Mouse (Mus musculus) midbrain, embryonic 11.5 days (tissue): ENCODE measurements at regions not wholly inside any gene's neighbourhood (a gene's known extent, or its start where the extent isn't known, plus 50 kb on each side); places are given as distances from the start of the nearest gene placed in this dataset.
A peak's percentile ranks its signal among the peaks of the same experiment; 100 is the strongest.

Experiments
- ATAC-seq: fragments of 200-750 bp; cut with Nextera tagmentation; 2 replicates; pipeline ENCODE4 v1.8.0; 2017; ENCODE audit warnings: moderate TSS enrichment, moderate library complexity; ENCODE audit not compliant: low FRiP score
- DNase-seq: peaks from one replicate; pipeline ENCODE4 v3.0.0; 2015; ENCODE audit warnings: low spot score; ENCODE audit errors: missing footprints
- H3K27ac ChIP-seq: fragments of 300-500 bp; sonication (generic); 2 replicates; pipeline ENCODE4 v1.5.1; 2014; ENCODE audit warnings: low read depth, low read length
- H3K27me3 ChIP-seq: fragments of 300-500 bp; sonication (generic); 2 replicates; pipeline ENCODE4 v1.6.1; 2014; ENCODE audit warnings: mild to moderate bottlenecking, low read length, moderate library complexity, mixed read lengths; ENCODE audit not compliant: control insufficient read depth, insufficient read depth
- H3K36me3 ChIP-seq: fragments of 300-500 bp; sonication (generic); 2 replicates; pipeline ENCODE4 v1.6.1; 2014; ENCODE audit warnings: mild to moderate bottlenecking, low read length, moderate library complexity, mixed read lengths; ENCODE audit not compliant: control insufficient read depth, insufficient read depth
- H3K4me1 ChIP-seq: fragments of 300-500 bp; sonication (generic); 2 replicates; pipeline ENCODE4 v1.6.1; 2014; ENCODE audit warnings: low read length; ENCODE audit not compliant: control insufficient read depth, insufficient read depth
- H3K4me2 ChIP-seq: fragments of 300-500 bp; sonication (generic); 2 replicates; pipeline ENCODE4 v1.6.1; 2014; ENCODE audit warnings: mild to moderate bottlenecking, moderate library complexity
- H3K4me3 ChIP-seq: fragments of 300-500 bp; sonication (generic); 2 replicates; pipeline ENCODE4 v1.5.1; 2014; ENCODE audit warnings: low read depth, low read length
- H3K9ac ChIP-seq: fragments of 300-500 bp; sonication (generic); 2 replicates; pipeline ENCODE4 v1.6.1; 2014; ENCODE audit warnings: low read length
- H3K9me3 ChIP-seq: fragments of 300-500 bp; sonication (generic); 2 replicates; pipeline ENCODE4 v1.6.1; 2016; ENCODE audit warnings: low read length; ENCODE audit not compliant: control insufficient read depth
- WGBS: fragments of 180-500 bp; shearing (Covaris S2); extraction: QIAGEN DNeasy Blood & Tissue Kit; methylation state at CpG from one replicate; pipeline ENCODE4 v1.1.7; 2014; 5-methylcytosine and 5-hydroxymethylcytosine counted together

DNA sequence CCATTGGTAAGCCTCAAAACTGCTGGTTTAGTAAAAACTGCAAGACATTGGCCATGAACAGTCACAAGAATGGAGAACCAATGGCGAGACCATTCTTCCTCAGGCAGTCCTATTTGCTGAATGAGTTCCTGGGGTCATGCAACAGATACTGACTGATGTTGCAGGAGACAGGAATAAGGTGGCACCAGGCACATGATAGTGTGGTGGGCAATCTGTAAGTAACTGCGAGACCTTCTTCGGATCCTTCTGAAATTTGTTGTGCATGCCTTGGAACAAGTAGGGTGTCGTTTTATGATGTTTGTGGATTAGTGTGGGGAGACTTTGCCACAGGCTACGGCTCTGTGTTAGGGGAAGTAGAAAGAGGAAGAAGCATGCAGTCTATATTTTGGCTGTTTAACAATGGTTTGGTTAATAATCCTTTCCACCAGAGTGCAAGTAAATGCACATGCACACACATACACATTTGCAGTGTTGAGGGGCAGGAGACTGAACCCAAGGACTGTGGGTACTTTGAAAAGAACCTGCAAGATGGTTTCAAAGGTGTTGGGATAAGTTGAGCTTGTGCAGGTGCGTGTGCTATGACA lies 194.9 kb downstream of the Mex3b start:
- no peak overlapping the region for H3K4me2 ChIP-seq
- no peaks in the 10 kb centered on the region for H3K36me3 ChIP-seq
- H3K4me1 ChIP-seq = no peaks in the 10 kb centered on the region
- no peak overlapping the region for H3K4me3 ChIP-seq
- DNase-seq (no peak), ATAC-seq (no peak)
- no peaks in the 10 kb centered on the region for H3K27me3 ChIP-seq
- H3K9me3 ChIP-seq = no peaks in the 10 kb centered on the region
- 91% methylated on average over 6 of the region's 6 CpGs for WGBS
- no peak overlapping the region for H3K27ac ChIP-seq
- no peak overlapping the region for H3K9ac ChIP-seq

DNA sequence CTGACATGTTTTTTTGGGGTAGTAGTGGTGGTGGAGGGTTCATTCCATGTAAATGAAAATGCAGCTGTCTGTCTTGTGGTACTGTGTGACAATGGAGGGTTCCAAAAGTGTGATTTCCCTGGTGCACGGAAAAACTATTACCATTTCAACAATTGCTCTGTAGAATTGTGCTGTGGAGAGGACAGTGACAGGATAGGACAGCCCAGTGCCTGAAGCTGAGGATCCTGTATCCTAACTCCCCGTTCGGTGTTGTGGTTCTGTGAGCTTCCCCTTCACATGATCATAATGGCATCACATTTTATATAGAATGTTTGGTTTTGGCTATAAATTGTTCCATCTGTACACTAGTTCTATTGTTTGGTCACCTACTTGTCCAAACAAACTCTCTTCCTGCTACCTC lies 196.4 kb downstream of the Mex3b start:
- WGBS = 92% methylated on average over 3 of the region's 3 CpGs
- no peaks in the 10 kb centered on the region for H3K4me1 ChIP-seq
- no peak overlapping the region for H3K27ac ChIP-seq
- H3K4me2 ChIP-seq = no peak overlapping the region
- H3K9ac ChIP-seq = no peak overlapping the region
- H3K9me3 ChIP-seq = no peaks in the 10 kb centered on the region
- DNase-seq = no peak
- H3K4me3 ChIP-seq = no peak overlapping the region
- H3K27me3 ChIP-seq = no peaks in the 10 kb centered on the region
- H3K36me3 ChIP-seq = no peaks in the 10 kb centered on the region
- no peak for ATAC-seq

DNA sequence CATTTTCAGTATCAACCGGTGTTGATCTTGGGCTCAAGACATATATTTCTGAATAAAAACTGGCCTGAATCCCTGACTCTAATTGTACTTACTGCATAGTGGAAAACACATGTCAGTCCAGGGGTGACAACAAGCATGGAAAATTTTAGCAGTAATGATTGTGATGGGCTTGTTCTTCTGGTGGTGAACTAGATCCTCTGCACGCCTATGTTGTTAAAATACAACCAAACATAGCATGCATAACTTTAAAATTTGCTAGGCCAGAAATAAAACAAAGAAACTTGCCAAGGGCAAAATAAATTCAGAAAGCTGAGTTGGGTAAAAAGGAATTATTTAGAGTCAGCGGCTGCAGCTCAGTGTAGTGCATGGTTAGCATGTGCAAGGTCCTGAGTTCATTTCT lies 198.2 kb downstream of the Mex3b start:
- H3K36me3 ChIP-seq = no peaks in the 10 kb centered on the region
- H3K27ac ChIP-seq = no peak overlapping the region
- ATAC-seq (no peak), DNase-seq (no peak)
- H3K4me2 ChIP-seq = no peak overlapping the region
- H3K9ac ChIP-seq = no peak overlapping the region
- WGBS = 94% methylated on average over 3 of the region's 3 CpGs
- no peaks in the 10 kb centered on the region for H3K27me3 ChIP-seq
- H3K4me1 ChIP-seq = no peaks in the 10 kb centered on the region
- no peaks in the 10 kb centered on the region for H3K9me3 ChIP-seq
- no peak overlapping the region for H3K4me3 ChIP-seq

DNA sequence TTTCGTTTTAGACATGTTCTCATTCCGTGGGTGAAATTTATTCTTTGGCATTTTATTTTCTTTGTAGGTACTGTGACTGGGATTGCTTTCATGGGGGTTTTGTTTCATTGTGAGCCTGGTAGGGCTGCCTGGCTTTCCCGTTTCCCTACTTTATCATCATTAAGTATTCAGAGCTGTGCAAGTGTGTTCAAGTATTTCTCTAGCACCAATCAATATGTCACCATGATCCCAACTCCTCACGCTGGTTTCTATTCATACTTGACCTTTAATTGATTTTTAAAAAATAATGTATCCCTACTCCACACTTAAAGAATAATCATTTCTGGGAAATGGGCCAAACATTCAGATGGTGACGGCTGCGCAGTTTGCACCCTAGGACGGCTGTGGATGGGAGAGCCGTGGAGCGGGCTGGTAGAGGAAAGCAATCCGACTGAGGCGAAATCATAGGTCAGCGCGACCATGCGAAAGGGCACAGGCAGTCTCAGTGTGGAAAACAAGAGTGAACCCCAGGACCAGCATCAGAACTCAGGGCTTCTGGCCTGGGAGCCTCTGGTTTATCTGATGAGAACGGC lies 207.4 kb downstream of the Mex3b start:
- Histone ChIP-seq H3K9ac (no peak overlapping the region), H3K27ac (no peak overlapping the region), H3K27me3 (no peaks in the 10 kb centered on the region), H3K4me2 (no peak overlapping the region), H3K4me1 (peaks cover 11% of the 10 kb centered on the region), H3K9me3 (no peaks in the 10 kb centered on the region), H3K4me3 (no peak overlapping the region), H3K36me3 (no peaks in the 10 kb centered on the region)
- no peak for DNase-seq
- no peak for ATAC-seq
- WGBS = 90% methylated on average over 15 of the region's 15 CpGs

DNA sequence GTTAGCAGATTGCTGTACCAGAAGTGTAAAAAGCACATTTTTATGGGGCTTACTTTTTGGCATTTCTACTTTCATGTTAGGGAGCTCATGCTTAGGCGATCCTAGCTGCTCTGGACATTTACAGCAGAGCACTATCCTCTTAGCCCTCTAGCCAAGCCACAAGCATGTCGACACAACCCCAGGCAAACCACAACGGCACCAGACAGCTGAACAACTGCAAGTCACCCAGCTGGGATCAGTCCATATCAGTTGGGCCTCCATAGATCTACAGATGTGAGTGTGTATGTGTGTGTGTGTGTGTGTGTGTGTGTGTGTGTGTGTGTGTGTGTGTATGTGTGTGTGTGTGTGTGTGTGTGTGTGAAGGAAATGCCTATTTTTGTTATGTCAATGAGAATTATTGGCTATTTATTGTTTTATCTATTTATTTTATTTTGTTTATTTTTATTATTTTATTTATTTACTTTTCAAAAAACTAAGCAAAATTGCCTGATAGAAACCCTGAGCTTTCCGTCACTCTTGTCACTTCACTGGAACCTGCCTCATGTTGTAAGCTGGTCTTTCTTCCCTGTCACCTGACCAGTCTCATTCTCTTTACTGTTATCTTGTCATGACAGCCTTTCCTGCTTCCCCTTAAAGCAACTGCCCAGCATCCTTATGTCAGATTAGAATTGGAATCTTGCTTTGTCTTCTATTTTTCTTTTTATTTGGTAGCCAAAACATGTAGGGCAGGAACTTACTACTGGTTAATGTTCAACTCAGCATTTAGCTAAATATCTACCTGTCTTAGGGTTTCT lies 208.2 kb downstream of the Mex3b start:
- Histone ChIP-seq H3K4me3 (no peak overlapping the region), H3K27me3 (no peaks in the 10 kb centered on the region), H3K9ac (no peak overlapping the region), H3K9me3 (no peaks in the 10 kb centered on the region), H3K4me2 (no peak overlapping the region), H3K4me1 (peaks cover 11% of the 10 kb centered on the region), H3K27ac (no peak overlapping the region), H3K36me3 (no peaks in the 10 kb centered on the region)
- ATAC-seq (no peak), DNase-seq (no peak)
- 91% methylated on average over 4 of the region's 4 CpGs for WGBS

DNA sequence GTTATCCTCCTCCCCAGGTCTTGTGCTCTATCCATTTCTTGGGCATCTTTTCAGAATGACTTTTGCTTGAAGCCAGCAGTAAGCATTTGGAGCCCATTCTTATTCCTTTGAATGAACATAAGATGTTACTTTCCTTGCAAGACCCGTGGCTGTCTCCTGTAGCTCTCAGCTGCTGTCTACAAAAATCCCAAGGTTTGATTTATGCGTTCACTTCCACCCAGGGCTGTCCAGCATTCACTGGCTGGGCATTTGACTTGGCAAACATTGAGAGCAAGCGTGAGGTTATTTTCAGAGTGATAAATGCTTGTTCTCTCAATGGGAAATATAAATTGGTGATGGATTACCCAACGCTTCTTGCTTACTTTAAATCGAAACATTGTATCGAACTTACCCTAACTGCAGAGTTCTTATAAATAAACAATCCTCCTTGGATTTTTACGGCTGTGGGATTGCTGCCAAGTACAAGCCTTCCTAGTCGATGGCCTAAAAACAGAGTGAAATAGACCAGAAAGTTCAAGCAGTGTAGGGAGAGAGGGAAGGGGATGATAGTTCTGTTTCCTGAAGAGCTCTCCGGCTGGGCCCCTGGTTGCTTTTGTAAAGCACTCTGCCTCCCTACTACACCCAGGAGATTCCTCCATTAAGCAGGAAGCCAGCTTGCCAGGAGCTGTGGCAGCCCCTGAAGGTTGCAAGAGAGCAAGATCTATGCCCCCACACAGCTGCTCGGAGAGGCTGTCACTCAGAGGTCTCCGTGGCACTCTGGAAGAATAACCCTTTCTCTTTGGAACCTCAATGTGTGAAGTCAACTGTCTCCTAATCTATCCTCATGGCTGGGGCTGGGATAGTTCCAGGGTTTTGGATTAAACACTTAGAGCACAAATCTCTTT lies 210.1 kb downstream of the Mex3b start:
- Histone ChIP-seq H3K27me3 (no peaks in the 10 kb centered on the region), H3K4me1 (peaks cover 11% of the 10 kb centered on the region), H3K27ac (peak overlapping the region; percentile 57), H3K9me3 (no peaks in the 10 kb centered on the region), H3K36me3 (no peaks in the 10 kb centered on the region), H3K9ac (0 out of 2 replicates have a peak overlapping the region, but pooled peaks have one; percentile 27), H3K4me3 (no peak overlapping the region), H3K4me2 (peak overlapping the region; percentile 4; the same call in 1 of the 2 replicates)
- 45% methylated on average over 11 of the region's 11 CpGs for WGBS
- ATAC-seq (peak; percentile 82), DNase-seq (peak; percentile 92)

DNA sequence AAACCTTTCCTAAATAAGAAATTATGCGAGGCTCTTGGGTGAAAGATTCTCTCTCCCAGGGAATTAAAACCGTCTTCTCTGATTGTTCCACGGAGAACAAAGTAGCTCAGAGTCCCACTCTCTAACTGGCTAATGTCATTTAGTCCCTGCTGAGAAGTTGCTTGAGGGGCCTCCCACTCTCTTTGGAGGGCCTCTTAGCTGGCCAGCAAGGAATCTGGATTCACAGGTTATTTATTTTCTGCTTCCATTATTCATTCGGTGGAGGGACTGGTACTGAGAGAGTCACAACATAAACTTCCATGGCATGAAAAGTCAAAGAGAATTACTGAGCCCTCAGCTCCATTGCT lies 210.8 kb downstream of the Mex3b start:
- Histone ChIP-seq H3K4me3 (no peak overlapping the region), H3K27ac (peak overlapping the region; percentile 3; the same call in 1 of the 2 replicates), H3K9ac (no peak overlapping the region), H3K4me1 (peaks cover 11% of the 10 kb centered on the region), H3K4me2 (no peak overlapping the region), H3K36me3 (no peaks in the 10 kb centered on the region), H3K27me3 (no peaks in the 10 kb centered on the region), H3K9me3 (no peaks in the 10 kb centered on the region)
- ATAC-seq = peak; percentile 86
- WGBS = 6% methylated on average over 4 of the region's 4 CpGs
- DNase-seq = no peak

DNA sequence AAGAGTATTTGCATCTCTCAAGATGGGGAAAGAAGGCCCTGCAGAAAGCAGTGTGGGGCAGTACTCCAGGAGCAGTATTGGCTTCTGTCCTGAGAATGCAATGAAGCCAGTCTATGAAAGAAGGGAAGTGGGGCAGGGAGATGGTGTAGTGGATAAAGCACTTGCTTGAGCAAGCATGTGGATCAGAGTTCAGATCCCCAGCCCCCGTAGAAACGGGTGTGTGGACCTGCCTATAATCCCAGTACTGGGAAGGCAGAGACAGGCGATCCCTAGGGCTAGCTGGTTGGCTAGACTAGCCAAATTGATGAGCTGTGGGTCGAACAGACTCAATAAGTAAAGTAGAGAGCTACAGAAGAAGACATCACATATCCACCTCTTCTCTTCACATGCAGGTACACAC lies 211.6 kb downstream of the Mex3b start:
- Histone ChIP-seq H3K4me3 (no peak overlapping the region), H3K9ac (no peak overlapping the region), H3K9me3 (no peaks in the 10 kb centered on the region), H3K4me2 (no peak overlapping the region), H3K4me1 (peaks cover 11% of the 10 kb centered on the region), H3K36me3 (no peaks in the 10 kb centered on the region), H3K27me3 (no peaks in the 10 kb centered on the region), H3K27ac (no peak overlapping the region)
- 81% methylated on average over 4 of the region's 4 CpGs for WGBS
- DNase-seq = no peak
- ATAC-seq = 0 out of 2 replicates have a peak, but pooled peaks have one; percentile 6
